ENCODE assay signal across 16 mouse cellular contexts in genomic region chr13:52021828-52022227, GRCm38 (mm10).
DNase-seq lines count a peak whose midpoint lies in the region; ATAC-seq and TF ChIP-seq lines count a peak whose summit lies in the region.
"Had no signal": no experiment of that assay in that cellular context is flagged by ENCODE, and none has a peak within 500 bp of the region (broad histone marks: within the 10 kb centered on the region; RNA-seq: fewer than 3 reads in every experiment).

No protein-coding gene starts in this region.

- H3K9ac ChIP-seq in hindbrain, postnatal 0 days (replicated peaks; ENCODE audit: low read length), result no peak overlapping the region
- H3K9ac ChIP-seq in embryonic facial prominence, embryonic 13.5 days, result 0 out of 2 replicates have a peak overlapping the region, but pooled peaks have one; percentile 4
- no peak overlapping the region for H3K9ac ChIP-seq in stomach, embryonic 16.5 days (ENCODE audit: low read length)

- WGBS in hindbrain, embryonic 10.5 days, result 48% methylated on average over 6 of the region's 6 CpGs
- 56% methylated on average over 6 of the region's 6 CpGs for WGBS in hindbrain, postnatal 0 days
- WGBS in embryonic facial prominence, embryonic 13.5 days, result 26% methylated on average over 6 of the region's 6 CpGs
- 57% methylated on average over 6 of the region's 6 CpGs for WGBS in stomach, embryonic 16.5 days

- ATAC-seq in hindbrain, postnatal 0 days, result no peak
- no peak for ATAC-seq in embryonic facial prominence, embryonic 13.5 days (ENCODE audit: insufficient number of reproducible peaks, insufficient read depth, low FRiP score, low TSS enrichment, low read depth)
- ATAC-seq in stomach, embryonic 16.5 days (ENCODE audit: insufficient read depth, low FRiP score), result no peak

- H3K4me1 ChIP-seq in hindbrain, embryonic 10.5 days (replicated peaks), result peaks cover 53% of the 10 kb centered on the region
- peaks cover 17% of the 10 kb centered on the region for H3K4me1 ChIP-seq in hindbrain, postnatal 0 days (ENCODE audit: insufficient read depth, low read length)
- H3K4me1 ChIP-seq in embryonic facial prominence, embryonic 13.5 days, result peaks cover 60% of the 10 kb centered on the region
- peaks cover 19% of the 10 kb centered on the region for H3K4me1 ChIP-seq in stomach, embryonic 16.5 days (ENCODE audit: control insufficient read depth, insufficient read depth, low read length)

- no peaks in the 10 kb centered on the region for H3K36me3 ChIP-seq in hindbrain, embryonic 10.5 days
- H3K36me3 ChIP-seq in hindbrain, postnatal 0 days (ENCODE audit: insufficient read depth, low read length), result no peaks in the 10 kb centered on the region
- no peaks in the 10 kb centered on the region for H3K36me3 ChIP-seq in embryonic facial prominence, embryonic 13.5 days
- H3K36me3 ChIP-seq in stomach, embryonic 16.5 days (ENCODE audit: control insufficient read depth, insufficient read depth, low read length), result no peaks in the 10 kb centered on the region

- TF ChIP-seq CTCF in hindbrain, postnatal 0 days (IDR thresholded peaks at IDR 0.05; ENCODE audit: low read depth), result no peak

- no peaks in the 10 kb centered on the region for H3K9me3 ChIP-seq in hindbrain, embryonic 10.5 days
- no peaks in the 10 kb centered on the region for H3K9me3 ChIP-seq in hindbrain, postnatal 0 days (ENCODE audit: low read length)
- no peaks in the 10 kb centered on the region for H3K9me3 ChIP-seq in embryonic facial prominence, embryonic 13.5 days
- no peaks in the 10 kb centered on the region for H3K9me3 ChIP-seq in stomach, embryonic 16.5 days (replicated peaks; ENCODE audit: control insufficient read depth, low read length)

- H3K4me3 ChIP-seq in hindbrain, embryonic 10.5 days, result no peak overlapping the region
- no peak overlapping the region for H3K4me3 ChIP-seq in hindbrain, postnatal 0 days (ENCODE audit: low read length)
- no peak overlapping the region for H3K4me3 ChIP-seq in embryonic facial prominence, embryonic 13.5 days
- no peak overlapping the region for H3K4me3 ChIP-seq in stomach, embryonic 16.5 days (replicated peaks; ENCODE audit: low read length)

- peaks cover 21% of the 10 kb centered on the region for H3K27me3 ChIP-seq in hindbrain, embryonic 10.5 days (ENCODE audit: insufficient read depth, poor library complexity, severe bottlenecking)
- no peaks in the 10 kb centered on the region for H3K27me3 ChIP-seq in hindbrain, postnatal 0 days (ENCODE audit: insufficient read depth, low read length)
- H3K27me3 ChIP-seq in embryonic facial prominence, embryonic 13.5 days, result no peaks in the 10 kb centered on the region
- no peaks in the 10 kb centered on the region for H3K27me3 ChIP-seq in stomach, embryonic 16.5 days (ENCODE audit: control insufficient read depth, insufficient read depth, low read length)

- H3K4me2 ChIP-seq in hindbrain, postnatal 0 days (ENCODE audit: low read depth, low read length), result no peak overlapping the region
- H3K4me2 ChIP-seq in embryonic facial prominence, embryonic 13.5 days, result peak overlapping the region; percentile 12; the same call in 1 of the 2 replicates
- H3K4me2 ChIP-seq in stomach, embryonic 16.5 days (ENCODE audit: low read depth, low read length), result no peak overlapping the region

- peak overlapping the region; percentile 50; the same call in 1 of the 2 replicates for H3K27ac ChIP-seq in hindbrain, embryonic 10.5 days
- H3K27ac ChIP-seq in hindbrain, postnatal 0 days, result no peak overlapping the region
- H3K27ac ChIP-seq in embryonic facial prominence, embryonic 13.5 days, result peak overlapping the region; percentile 40
- H3K27ac ChIP-seq in stomach, embryonic 16.5 days (ENCODE audit: low read length), result peak overlapping the region; percentile 58; the same call in 1 of the 2 replicates

- DNase-seq in hindbrain, embryonic 10.5 days (ENCODE audit: low spot score), result no peak
- no peak for DNase-seq in hindbrain, postnatal 0 days (ENCODE audit: low spot score)
- DNase-seq in Muller cell, postnatal 12 days (ENCODE audit: inconsistent ontology term), result peak; percentile 11
- DNase-seq in thymus, postnatal 0 days (ENCODE audit: low spot score), result no peak
- DNase-seq in cerebellum, postnatal 10 days, result no peak
- DNase-seq: cerebellum, postnatal 25 days; gastrocnemius, postnatal 14 days; heart, postnatal 36 days; kidney, adult 2 months; kidney, postnatal 36 days; layer of hippocampus, adult 9-11 months; lung, adult 18-20 months; right cerebral cortex, postnatal 25 days; thymus, postnatal 4 days had no signal
